Mouse (Mus musculus) neutrophil, adult 5-6 weeks (primary cell): ENCODE data around the gene Gm39566. TPM values are rescaled to one million over a fixed set of nuclear protein-coding genes. Genes with fewer than 3 reads are reported as not detected.

ENCODE experiments used
- ATAC-seq: fragments of 151-379, 151-347 bp; 2 replicates; pipeline ENCODE4 v1.8.0; 2017; ENCODE audit warnings: mild to moderate bottlenecking, moderate TSS enrichment; ENCODE audit not compliant: insufficient number of reproducible peaks, poor library complexity, low FRiP score, severe bottlenecking; ENCODE audit errors: extremely low read depth
- total RNA-seq: library from RNA; stranded (forward); fragments of 200-1000 nt; gene quantifications from 2 replicates; pipeline ENCODE4 v1.2.3, GENCODE M21; 2017

Gene Gm39566
- total RNA-seq, 1 experiment from 2014 or later = not detected

DNA sequence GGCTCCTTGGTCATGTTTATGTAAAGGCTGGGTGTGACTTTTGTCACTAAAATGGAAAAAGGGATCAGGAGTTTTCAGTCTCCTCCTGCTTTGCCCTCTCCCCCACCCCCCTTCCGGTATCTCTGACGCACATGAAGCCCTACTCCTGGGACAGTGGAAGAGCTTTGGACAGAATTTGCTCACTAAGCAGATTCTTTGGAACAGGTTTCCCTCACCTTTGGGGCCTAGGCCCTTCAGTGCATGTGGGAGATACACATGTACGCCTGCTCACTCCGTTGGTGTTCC is 47.5 kb downstream of the Gm39566 start:
- no peak for ATAC-seq

DNA sequence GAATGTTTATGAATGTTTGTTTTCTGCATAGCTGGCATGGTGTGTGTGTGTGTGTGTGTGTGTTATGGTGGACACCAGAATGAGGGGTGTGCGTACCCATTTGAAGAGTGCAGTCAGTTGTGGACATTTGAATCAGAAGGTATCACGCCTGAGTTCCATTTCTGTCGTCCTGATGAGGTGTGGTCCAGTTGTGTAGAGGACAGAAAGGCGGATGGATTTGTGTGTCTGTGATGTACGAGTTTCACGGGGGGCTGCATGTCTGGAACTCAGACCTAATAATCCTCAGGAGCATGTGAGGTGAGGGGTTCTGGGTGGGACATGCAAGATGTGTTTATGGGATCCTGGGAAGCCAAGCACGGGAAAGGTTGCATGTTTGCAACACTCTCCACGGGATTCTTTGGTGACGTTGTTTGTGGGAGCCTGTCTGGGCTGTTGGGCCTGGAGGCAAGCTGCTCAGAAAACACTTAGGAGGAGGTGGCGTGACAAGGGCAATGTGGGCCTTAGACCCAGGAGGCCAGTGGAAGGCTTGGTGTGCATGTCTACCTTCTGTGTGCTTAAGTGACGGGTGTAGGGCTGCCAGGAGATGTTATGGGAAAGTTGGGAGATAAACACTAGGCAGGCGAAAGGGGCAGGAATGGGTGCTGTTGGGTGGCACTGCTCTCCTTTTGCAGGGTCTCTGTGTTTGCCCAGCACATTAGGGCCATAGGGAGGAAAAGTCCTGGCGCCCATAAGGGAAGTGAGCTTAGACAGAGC is 48.0 kb downstream of the Gm39566 start:
- no peak for ATAC-seq

GRCm38 (mm10) chr11:69766126-69766609 is 48.9 kb downstream of the Gm39566 start:
- ATAC-seq = peak; percentile 58; the same call in 1 of the 2 replicates

DNA sequence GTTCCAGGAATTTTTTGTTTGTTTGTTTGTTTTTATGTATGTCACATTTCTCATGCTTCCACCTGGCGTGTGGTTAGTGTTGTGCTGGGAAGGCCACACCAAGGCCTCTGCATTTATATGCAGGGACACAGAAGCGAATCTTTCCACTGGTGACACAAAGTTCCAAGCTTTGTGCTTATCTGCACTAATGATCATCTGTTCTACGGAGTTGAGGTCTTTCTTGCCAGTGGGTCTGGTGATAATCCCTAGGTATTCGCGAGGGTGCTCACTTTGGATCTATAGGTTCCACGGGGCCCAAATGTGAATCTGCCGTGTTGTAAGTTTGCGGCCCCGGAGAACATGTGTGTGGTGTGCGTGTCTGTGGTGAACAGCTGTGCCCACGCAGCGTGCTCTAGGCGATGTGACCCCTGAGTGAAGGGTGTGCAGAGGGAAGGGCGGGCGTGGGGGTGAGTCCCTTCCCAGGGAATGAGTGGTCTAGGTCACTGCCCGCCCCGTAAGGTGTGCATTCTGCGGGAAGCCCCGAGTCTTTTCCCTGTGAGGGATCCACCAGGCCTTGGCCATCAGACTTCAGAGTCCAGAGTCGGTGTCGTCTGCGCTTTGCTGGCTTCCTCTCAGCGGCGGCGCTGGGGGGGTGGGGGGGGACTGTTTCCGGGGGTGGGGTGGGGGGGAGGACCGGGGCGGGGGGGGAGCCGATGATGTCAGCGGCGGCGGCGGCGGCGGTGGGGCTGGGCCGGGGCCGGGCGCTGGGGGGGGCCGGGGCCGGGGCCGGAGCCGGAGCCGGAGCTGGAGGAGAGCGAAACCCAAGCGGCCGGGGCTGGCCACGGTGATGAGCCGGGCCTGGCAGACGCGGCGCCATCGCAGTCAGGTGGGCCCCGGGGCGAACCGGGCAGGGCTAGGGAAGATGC is 49.6 kb downstream of the Gm39566 start, which contains the start of gene Zbtb4:
Zbtb4 (plus strand) TSS at position 692 of the 905 bp plus-strand sequence.
- ATAC-seq = peak; percentile 36

GRCm38 (mm10) chr11:69763551-69763950 is 51.5 kb downstream of the Gm39566 start:
- no peak for ATAC-seq

- no peak for ATAC-seq
These were observed 53.2 kb downstream of the Gm39566 start, which contains the start of gene Slc35g3 for GRCm38 (mm10) chr11:69761868-69762267. Gene Slc35g3 (minus strand): TSS chr11:69761968.

Other genes starting within 250 kb of the Gm39566 start
- 3.8 and 8.0 TPM in 2 replicates for gene Wrap53, start 235.0 kb downstream of the Gm39566 start, total RNA-seq
- gene Trp53, start 234.9 kb downstream of the Gm39566 start, total RNA-seq = 38.3 and 39.8 TPM in 2 replicates
- not detected in 2 replicates for gene Atp1b2, start 209.4 kb downstream of the Gm39566 start, total RNA-seq
- gene Shbg, start 197.4 kb downstream of the Gm39566 start, total RNA-seq = not detected in 2 replicates
- not detected in 2 replicates for gene Sat2, start 193.3 kb downstream of the Gm39566 start, total RNA-seq
- gene Fxr2, start 182.3 kb downstream of the Gm39566 start, total RNA-seq = 75.8 and 86.1 TPM in 2 replicates
- gene Sox15, start 160.0 kb downstream of the Gm39566 start, total RNA-seq = 1.5 and 2.1 TPM in 2 replicates
- gene Mpdu1, start 152.7 kb downstream of the Gm39566 start, total RNA-seq = 35.6 and 41.3 TPM in 2 replicates
- 82.6 and 91.5 TPM in 2 replicates for gene Cd68, start 149.1 kb downstream of the Gm39566 start, total RNA-seq
- gene Eif4a1, start 142.9 kb downstream of the Gm39566 start, total RNA-seq = 265 and 300 TPM in 2 replicates
- 92.3 and 106 TPM in 2 replicates for gene Senp3, start 133.2 kb downstream of the Gm39566 start, total RNA-seq
- gene Tnfsf13, start 129.5 kb downstream of the Gm39566 start, total RNA-seq = 3.3 and 3.7 TPM in 2 replicates
- gene Tnfsf12, start 119.4 kb downstream of the Gm39566 start, total RNA-seq = 0.70 and 0.74 TPM in 2 replicates
- 0.58 and 0.86 TPM in 2 replicates for gene Tnfsfm13, start 119.2 kb downstream of the Gm39566 start, total RNA-seq
- gene Polr2a, start 56.7 kb downstream of the Gm39566 start, total RNA-seq = 40.2 and 59.4 TPM in 2 replicates
- not detected in 2 replicates for gene Slc35g3, start 53.3 kb downstream of the Gm39566 start, total RNA-seq
- gene Zbtb4, start 49.4 kb downstream of the Gm39566 start, total RNA-seq = 22.0 and 27.8 TPM in 2 replicates
- 3.5 and 5.3 TPM in 2 replicates for gene Chrnb1, start 19.4 kb downstream of the Gm39566 start, total RNA-seq
- gene Fgf11, start 13.4 kb downstream of the Gm39566 start, total RNA-seq = not detected in 2 replicates
- 0.58 TPM in 1 of 2 replicates, not detected in the other for gene Tmem102, start 9.7 kb downstream of the Gm39566 start, total RNA-seq
- gene Spem2, start 3.2 kb upstream of the Gm39566 start, total RNA-seq = 0.47 TPM in 1 of 2 replicates, not detected in the other
- not detected in 2 replicates for gene Spem1, start 6.9 kb upstream of the Gm39566 start, total RNA-seq
- gene Nlgn2, start 22.5 kb upstream of the Gm39566 start, total RNA-seq = 0.12 TPM in 1 of 2 replicates, not detected in the other
- gene Tmem256, start 23.2 kb upstream of the Gm39566 start, total RNA-seq = 9.1 and 13.3 TPM in 2 replicates
- 4.4 and 5.0 TPM in 2 replicates for gene Plscr3, start 31.1 kb upstream of the Gm39566 start, total RNA-seq
- gene Tnk1, start 43.4 kb upstream of the Gm39566 start, total RNA-seq = not detected in 2 replicates
- gene Tmem95, start 62.7 kb upstream of the Gm39566 start, total RNA-seq = not detected in 2 replicates
- 9.0 and 9.5 TPM in 2 replicates for gene Kctd11, start 66.1 kb upstream of the Gm39566 start, total RNA-seq
- gene Acap1, start 80.2 kb upstream of the Gm39566 start, total RNA-seq = 245 and 247 TPM in 2 replicates
- gene 2810408A11Rik, start 85.7 kb upstream of the Gm39566 start, total RNA-seq = 2.8 and 3.8 TPM in 2 replicates
- 64.1 and 71.1 TPM in 2 replicates for gene Neurl4, start 85.8 kb upstream of the Gm39566 start, total RNA-seq
- 103 TPM in 2 replicates for gene Gps2, start 98.6 kb upstream of the Gm39566 start, total RNA-seq
- 155 and 165 TPM in 2 replicates for gene Eif5a, start 106.7 kb upstream of the Gm39566 start, total RNA-seq
- not detected in 2 replicates for gene Ybx2, start 120.5 kb upstream of the Gm39566 start, total RNA-seq
- gene Slc2a4, start 132.9 kb upstream of the Gm39566 start, total RNA-seq = not detected in 2 replicates
- 0.47 TPM in 1 of 2 replicates, not detected in the other for gene Cldn7, start 149.5 kb upstream of the Gm39566 start, total RNA-seq
- 31.4 and 42.8 TPM in 2 replicates for gene Ctdnep1, start 165.9 kb upstream of the Gm39566 start, total RNA-seq
- 21.6 and 23.2 TPM in 2 replicates for gene Elp5, start 167.2 kb upstream of the Gm39566 start, total RNA-seq
- 397 and 455 TPM in 2 replicates for gene Gabarap, start 175.8 kb upstream of the Gm39566 start, total RNA-seq
- gene Phf23, start 180.5 kb upstream of the Gm39566 start, total RNA-seq = 74.4 and 80.3 TPM in 2 replicates
- gene Dvl2, start 185.3 kb upstream of the Gm39566 start, total RNA-seq = 41.0 and 41.7 TPM in 2 replicates
- gene Acadvl, start 200.1 kb upstream of the Gm39566 start, total RNA-seq = 45.2 and 46.7 TPM in 2 replicates
- 2.4 and 2.9 TPM in 2 replicates for gene Dlg4, start 201.6 kb upstream of the Gm39566 start, total RNA-seq
- not detected in 2 replicates for gene Asgr1, start 238.8 kb upstream of the Gm39566 start, total RNA-seq